Mouse (Mus musculus) lung, adult 2 months (tissue): ENCODE data around the gene Mb21d2. TPM values are rescaled to one million over a fixed set of nuclear protein-coding genes. Genes with fewer than 3 reads are reported as not detected.

Source experiments
- DNase-seq: peaks from one replicate; pipeline ENCODE4 v3.0.0; 2022
- H3K4me1 ChIP-seq: fragments of 200-500 bp; 2 replicates; pipeline ENCODE4 v1.6.1; 2011; ENCODE audit warnings: low read length; ENCODE audit not compliant: control insufficient read depth, insufficient read depth
- H3K4me3 ChIP-seq: fragments of 200-500 bp; replicated peaks from 2 replicates; pipeline ENCODE3; 2011; ENCODE audit warnings: low read depth, mild to moderate bottlenecking, control low read depth, low read length; ENCODE audit errors: extremely low read depth
- CTCF ChIP-seq: fragments of 200-500 bp; IDR thresholded peaks from 2 replicates; pipeline ENCODE4 v1.5.1; 2011; ENCODE audit warnings: mild to moderate bottlenecking, low read length, control low read depth; ENCODE audit not compliant: insufficient read depth
- POLR2A ChIP-seq: fragments of 200-500 bp; IDR thresholded peaks from 2 replicates; pipeline ENCODE4 v1.6.1; 2011; ENCODE audit warnings: low read depth, mild to moderate bottlenecking, control low read depth, low read length, borderline replicate concordance; ENCODE audit errors: extremely low read depth
- WGBS: fragments of 180-500 bp; shearing (Covaris S2); methylation state at CpG from one replicate; pipeline ENCODE4 v1.1.7; 2018; 5-methylcytosine and 5-hydroxymethylcytosine counted together
- polyA plus RNA-seq: library from polyadenylated mRNA; depleted of rRNA; stranded (reverse); fragments of >200 nt; gene quantifications from 2 replicates; pipeline ENCODE4 v1.2.3, GENCODE M21; 2012; rRNA removed

The Mb21d2 gene
- polyA plus RNA-seq, 1 experiment = 8.3 TPM

- WGBS = 93% methylated on average over 8 of the region's 8 CpGs
- TF ChIP-seq POLR2A (no peak), CTCF (no peak)
- Histone ChIP-seq H3K4me1 (no peaks in the 10 kb centered on the region), H3K4me3 (no peak overlapping the region)
- DNase-seq = no peak
Measured at GRCm38 (mm10) chr16:28824781-28825180, 104.7 kb downstream of the Mb21d2 start.

- no peak for DNase-seq
- WGBS = 69% methylated on average over 6 of the region's 6 CpGs
- H3K4me3 ChIP-seq = no peak overlapping the region
- H3K4me1 ChIP-seq = no peaks in the 10 kb centered on the region
- no peak for TF ChIP-seq CTCF
- TF ChIP-seq POLR2A = no peak
Measured at GRCm38 (mm10) chr16:28821774-28822173, 107.7 kb downstream of the Mb21d2 start.

DNA sequence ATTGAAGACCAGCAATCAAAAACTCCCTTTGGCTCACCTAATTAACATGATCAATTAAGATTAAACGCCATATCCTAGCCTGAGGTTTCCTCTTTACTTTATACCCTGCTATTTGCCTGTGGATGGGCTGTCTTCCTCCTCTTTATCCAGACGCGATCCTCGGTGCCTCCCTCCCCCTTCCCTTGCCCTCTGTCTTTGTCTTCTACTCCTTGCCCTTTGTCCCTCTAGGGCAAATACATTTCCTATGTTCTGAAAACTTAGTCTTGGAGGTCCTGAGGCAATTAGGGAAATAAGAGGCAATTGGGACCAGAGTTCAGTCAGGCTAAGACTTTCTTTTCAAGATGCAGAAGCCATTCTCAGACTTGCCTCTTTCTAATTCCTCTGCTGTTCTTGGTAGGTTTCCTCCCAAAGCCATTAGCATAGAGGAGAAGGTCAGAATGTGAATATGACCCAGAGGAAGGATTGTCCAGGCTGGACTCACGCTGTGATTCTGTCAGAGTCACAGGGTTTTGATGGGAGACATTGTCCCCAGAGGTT, 110.7 kb downstream of the Mb21d2 start:
- WGBS = 59% methylated on average over 5 of the region's 5 CpGs
- DNase-seq = no peak
- TF ChIP-seq POLR2A = no peak
- no peak for TF ChIP-seq CTCF
- Histone ChIP-seq H3K4me1 (no peaks in the 10 kb centered on the region), H3K4me3 (no peak overlapping the region)

DNA sequence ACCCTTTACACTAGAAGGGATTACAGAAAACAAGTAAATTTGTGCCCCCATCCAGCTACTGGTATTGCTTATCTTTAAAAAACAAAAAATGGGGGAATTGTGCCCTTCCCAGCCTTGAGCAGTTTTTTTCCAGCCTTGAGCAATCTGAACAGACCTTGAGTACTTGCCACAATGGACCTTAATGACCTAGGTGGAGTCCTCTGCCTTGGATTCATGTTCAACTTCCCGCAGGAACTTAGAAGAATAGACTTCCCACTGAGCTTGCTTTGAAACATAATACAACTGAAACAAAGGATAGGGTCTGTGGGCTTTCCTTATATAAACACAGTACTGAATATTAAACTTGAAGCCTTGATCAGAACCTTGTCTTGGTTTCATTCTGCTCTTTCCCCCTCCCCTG, 116.2 kb downstream of the Mb21d2 start:
- TF ChIP-seq POLR2A (no peak), CTCF (no peak)
- Histone ChIP-seq H3K4me1 (no peaks in the 10 kb centered on the region), H3K4me3 (no peak overlapping the region)
- no peak for DNase-seq
- 85% methylated on average over 1 of the region's 1 CpGs for WGBS

GRCm38 (mm10) chr16:28809089-28809488, 120.4 kb downstream of the Mb21d2 start:
- Histone ChIP-seq H3K4me3 (no peak overlapping the region), H3K4me1 (no peaks in the 10 kb centered on the region)
- no peak for DNase-seq
- no peak for TF ChIP-seq POLR2A
- no peak for TF ChIP-seq CTCF
- WGBS = 38% methylated on average over 1 of the region's 1 CpGs

GRCm38 (mm10) chr16:28793115-28793514, 136.4 kb downstream of the Mb21d2 start:
- no peaks in the 10 kb centered on the region for H3K4me1 ChIP-seq
- H3K4me3 ChIP-seq = no peak overlapping the region
- no peak for TF ChIP-seq POLR2A
- peak; percentile 68 for TF ChIP-seq CTCF
- WGBS = 3% methylated on average over 4 of the region's 4 CpGs
- no peak for DNase-seq

Other genes starting within 250 kb of the Mb21d2 start
- gene Fgf12, start 176.6 kb downstream of the Mb21d2 start, polyA plus RNA-seq = 0.95 and 1.1 TPM in 2 replicates